Mouse (Mus musculus): ENCODE results near the gene C2.

GRCm38 (mm10) chr17:34899053-34899889, 1.2 kb upstream of the C2 start:
- TF ChIP-seq CTCF (conservative IDR thresholded peaks at IDR 0.05; ENCODE audit: insufficient read depth, insufficient read length, low read depth, low read length) (no peak), POLR2A (IDR thresholded peaks at IDR 0.05; ENCODE audit: low read depth, low read length) (no peak)
